Mouse (Mus musculus): ENCODE results near the gene Caskin2. TPM values are rescaled to one million over a fixed set of nuclear protein-coding genes. Genes with fewer than 3 reads are reported as not detected.

Caskin2 gene
- total and polyA plus RNA-seq, 3 experiments = 6.5 to 10.9 TPM; not detected in 1

DNA sequence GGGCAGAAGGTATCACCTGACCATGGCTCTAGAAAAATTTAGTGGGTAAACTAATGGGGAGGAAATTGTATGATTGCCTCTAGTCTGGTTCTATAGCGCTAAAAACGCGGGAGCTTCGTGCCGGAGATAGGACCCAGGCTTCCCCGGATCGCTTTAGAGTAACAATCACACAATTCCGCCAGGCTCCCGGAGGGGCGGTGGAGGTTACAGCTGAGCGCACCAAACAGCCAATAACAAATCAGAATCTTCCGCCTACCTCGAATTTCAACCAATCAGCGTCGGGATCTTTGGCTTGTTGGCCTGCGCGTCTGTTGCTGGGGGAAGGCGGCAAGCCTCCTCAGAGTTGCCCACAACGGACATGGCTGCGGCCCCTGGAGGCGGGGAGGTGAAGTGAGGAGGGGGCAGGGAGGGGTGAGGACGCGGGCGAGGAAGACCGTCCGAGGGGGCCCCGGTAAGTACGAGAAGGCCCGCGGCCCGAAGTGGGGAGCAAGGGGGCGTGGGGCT, 48.3 kb downstream of the Caskin2 start, which contains the start of gene Tmem94 (continued):
- peak; percentile 54; the same call in 1 of the 2 replicates for TF ChIP-seq MEF2A (IDR thresholded peaks at IDR 0.05; ENCODE audit: extremely low read depth, insufficient replicate concordance, low read depth, low read length, poor library complexity, severe bottlenecking)
- no peak for TF ChIP-seq CTCF (IDR thresholded peaks at IDR 0.05 in 2 of 3, conservative IDR thresholded peaks at IDR 0.05 in 1 of 3; ENCODE audit: control insufficient read depth in 1 of 3, insufficient read depth in 1 of 3, low read depth in 2 of 3, low read length in 3 of 3, poor library complexity in 1 of 3, severe bottlenecking in 1 of 3)
- TF ChIP-seq NELFE (IDR thresholded peaks at IDR 0.05; ENCODE audit: low read depth, low read length) = peak; percentile 76
- no peak for TF ChIP-seq MAFK (IDR thresholded peaks at IDR 0.05; ENCODE audit: borderline replicate concordance, low read depth, low read length)
- TF ChIP-seq TAL1 (IDR thresholded peaks at IDR 0.05; ENCODE audit: low read length) = no peak
- no peak for TF ChIP-seq ZKSCAN1 (IDR thresholded peaks at IDR 0.05; ENCODE audit: low read depth, low read length)
- no peak for TF ChIP-seq GABPA (IDR thresholded peaks at IDR 0.05; ENCODE audit: low read depth, low read length)
- TF ChIP-seq CHD2 (IDR thresholded peaks at IDR 0.05; ENCODE audit: low read length) = peak; percentile 95
- TF ChIP-seq MXI1 (IDR thresholded peaks at IDR 0.05; ENCODE audit: low read depth, low read length) = peak; percentile 65
- TF ChIP-seq BHLHE40 (IDR thresholded peaks at IDR 0.05; ENCODE audit: borderline replicate concordance, low read depth, low read length) = no peak
- peak; percentile 65; the same call in 1 of the 2 replicates for TF ChIP-seq POLR2AphosphoS2 (IDR thresholded peaks at IDR 0.05; ENCODE audit: low read length)
- TF ChIP-seq TBP (IDR thresholded peaks at IDR 0.05; ENCODE audit: low read depth, low read length) = peak; percentile 94
- TF ChIP-seq RCOR1 (IDR thresholded peaks at IDR 0.05; ENCODE audit: low read depth, low read length) = no peak
- peak; percentile 75 to 86 for TF ChIP-seq POLR2A (IDR thresholded peaks at IDR 0.05; ENCODE audit: control insufficient read depth in 1 of 2, insufficient read depth in 1 of 2, low read depth in 1 of 2, low read length in 2 of 2, poor library complexity in 1 of 2)
- no peak for TF ChIP-seq UBTF (IDR thresholded peaks at IDR 0.05; ENCODE audit: borderline replicate concordance, insufficient read depth, low read depth, low read length)
- no peak for TF ChIP-seq POLR2AphosphoS5 (IDR thresholded peaks at IDR 0.05; ENCODE audit: borderline replicate concordance, low read depth, low read length)
- TF ChIP-seq MYB (IDR thresholded peaks at IDR 0.05; ENCODE audit: low read depth, low read length) = no peak
- peak; percentile 92 for TF ChIP-seq SIN3A (IDR thresholded peaks at IDR 0.05; ENCODE audit: low read length)
- no peak for TF ChIP-seq JUND (IDR thresholded peaks at IDR 0.05; ENCODE audit: low read depth, low read length)
- no peak for TF ChIP-seq ZNF384 (IDR thresholded peaks at IDR 0.05; ENCODE audit: low read depth, low read length)
- peak; percentile 86 for TF ChIP-seq ZMIZ1 (IDR thresholded peaks at IDR 0.05; ENCODE audit: low read depth, low read length)
- TF ChIP-seq KAT2A (conservative IDR thresholded peaks at IDR 0.05; ENCODE audit: low read depth, low read length) = peak; percentile 97
- TF ChIP-seq ETS1 (IDR thresholded peaks at IDR 0.05; ENCODE audit: low read depth, low read length) = 0 out of 2 replicates have a peak, but pooled peaks have one; percentile 29
- peak; percentile 72 for TF ChIP-seq MAX (IDR thresholded peaks at IDR 0.05; ENCODE audit: low read length)
- TF ChIP-seq EP300 (IDR thresholded peaks at IDR 0.05; ENCODE audit: low read depth in 1 of 2, low read length in 2 of 2) = no peak

Data from MEL (cell line).